Mouse (Mus musculus) stomach, embryonic 14.5 days (tissue): ENCODE results near the gene Smurf1. TPM values are rescaled to one million over a fixed set of nuclear protein-coding genes. Genes with fewer than 3 reads are reported as not detected.

Experiments
- ATAC-seq: fragments of 200-750 bp; cut with Nextera tagmentation; 2 replicates; pipeline ENCODE4 v1.8.0; 2017; ENCODE audit warnings: low read depth, moderate TSS enrichment; ENCODE audit not compliant: insufficient number of reproducible peaks, insufficient read depth, low FRiP score
- H3K27ac ChIP-seq: fragments of 300-500 bp; sonication (generic); 2 replicates; pipeline ENCODE4 v1.5.1; 2014; ENCODE audit warnings: mild to moderate bottlenecking, low read length, moderate library complexity, mixed read lengths
- H3K27me3 ChIP-seq: fragments of 300-500 bp; sonication (generic); 2 replicates; pipeline ENCODE4 v1.6.1; 2014; ENCODE audit warnings: low read length, control low read depth, mixed read lengths; ENCODE audit not compliant: control insufficient read depth, insufficient read depth
- H3K36me3 ChIP-seq: fragments of 300-500 bp; sonication (generic); 2 replicates; pipeline ENCODE4 v1.6.1; 2014; ENCODE audit warnings: mild to moderate bottlenecking, control low read depth, low read length, moderate library complexity, mixed read lengths; ENCODE audit not compliant: control insufficient read depth, insufficient read depth
- H3K4me1 ChIP-seq: fragments of 300-500 bp; sonication (generic); 2 replicates; pipeline ENCODE4 v1.6.1; 2014; ENCODE audit warnings: low read length, control low read depth, mixed read lengths; ENCODE audit not compliant: control insufficient read depth, insufficient read depth
- H3K4me2 ChIP-seq: fragments of 300-500 bp; sonication (generic); replicated peaks from 2 replicates; pipeline ENCODE4 v1.6.1; 2014; ENCODE audit warnings: low read depth, low read length, control low read depth
- H3K4me3 ChIP-seq: fragments of 300-500 bp; sonication (generic); 2 replicates; pipeline ENCODE4 v1.5.1; 2014; ENCODE audit warnings: low read depth, low read length, control low read depth
- H3K9ac ChIP-seq: fragments of 300-500 bp; sonication (generic); replicated peaks from 2 replicates; pipeline ENCODE4 v1.6.1; 2014; ENCODE audit warnings: low read depth, mild to moderate bottlenecking, control low read depth, low read length, moderate library complexity, mixed read lengths
- H3K9me3 ChIP-seq: fragments of 300-500 bp; sonication (generic); 2 replicates; pipeline ENCODE4 v1.6.1; 2016; ENCODE audit warnings: low read depth, low read length, control low read depth; ENCODE audit not compliant: control insufficient read depth
- WGBS: fragments of 180-500 bp; shearing (Covaris S2); extraction: QIAGEN DNeasy Blood & Tissue Kit; methylation state at CpG from one replicate; pipeline ENCODE4 v1.1.7; 2014; 5-methylcytosine and 5-hydroxymethylcytosine counted together
- polyA plus RNA-seq: library from polyadenylated mRNA; unstranded; fragments of >200 nt; fragmentation: Nextera tagmentation; extraction: Ambion mirVana; gene quantifications from 2 replicates; pipeline ENCODE4 v1.2.1, GENCODE M21; 2014

Gene Smurf1
- polyA plus RNA-seq, 1 experiment from 2014 or later, result 15.6 TPM

- no peaks in the 10 kb centered on the region for H3K9me3 ChIP-seq
- no peaks in the 10 kb centered on the region for H3K27me3 ChIP-seq
- H3K36me3 ChIP-seq, result no peaks in the 10 kb centered on the region
- H3K9ac ChIP-seq, result no peak overlapping the region
- no peaks in the 10 kb centered on the region for H3K4me1 ChIP-seq
- H3K4me2 ChIP-seq, result no peak overlapping the region
- WGBS, result 79% methylated on average over 2 of the region's 2 CpGs
- no peak overlapping the region for H3K4me3 ChIP-seq
- H3K27ac ChIP-seq, result no peak overlapping the region
- no peak for ATAC-seq
Measured at GRCm38 (mm10) chr5:144907591-144907990, 58.1 kb downstream of the Smurf1 start.

- H3K4me2 ChIP-seq, result no peak overlapping the region
- no peaks in the 10 kb centered on the region; the same call in 1 of the 2 replicates for H3K4me1 ChIP-seq
- no peak for ATAC-seq
- H3K4me3 ChIP-seq, result no peak overlapping the region
- no peaks in the 10 kb centered on the region for H3K27me3 ChIP-seq
- no peak overlapping the region for H3K9ac ChIP-seq
- no peaks in the 10 kb centered on the region for H3K9me3 ChIP-seq
- H3K36me3 ChIP-seq, result peaks cover 13% of the 10 kb centered on the region; the same call in 1 of the 2 replicates
- H3K27ac ChIP-seq, result no peak overlapping the region
- 59% methylated on average over 12 of the region's 12 CpGs for WGBS
Measured at GRCm38 (mm10) chr5:144904356-144905134, 61.1 kb downstream of the Smurf1 start.

- no peak overlapping the region for H3K4me3 ChIP-seq
- H3K9ac ChIP-seq, result no peak overlapping the region
- H3K4me1 ChIP-seq, result no peaks in the 10 kb centered on the region; the same call in 1 of the 2 replicates
- WGBS, result 81% methylated on average over 10 of the region's 10 CpGs
- no peak overlapping the region for H3K27ac ChIP-seq
- no peaks in the 10 kb centered on the region for H3K9me3 ChIP-seq
- H3K36me3 ChIP-seq, result peaks cover 22% of the 10 kb centered on the region
- no peak for ATAC-seq
- no peaks in the 10 kb centered on the region for H3K27me3 ChIP-seq
- no peak overlapping the region for H3K4me2 ChIP-seq
Measured at GRCm38 (mm10) chr5:144901791-144902190, 63.9 kb downstream of the Smurf1 start.

GRCm38 (mm10) chr5:144901035-144901434, 64.6 kb downstream of the Smurf1 start:
- H3K4me1 ChIP-seq, result no peaks in the 10 kb centered on the region; the same call in 1 of the 2 replicates

GRCm38 (mm10) chr5:144898448-144899052, 67.1 kb downstream of the Smurf1 start:
- no peaks in the 10 kb centered on the region for H3K9me3 ChIP-seq
- WGBS, result 46% methylated on average over 7 of the region's 7 CpGs
- no peaks in the 10 kb centered on the region for H3K27me3 ChIP-seq
- no peak overlapping the region for H3K27ac ChIP-seq
- no peak overlapping the region for H3K4me3 ChIP-seq
- no peaks in the 10 kb centered on the region; the same call in 1 of the 2 replicates for H3K4me1 ChIP-seq
- no peak overlapping the region for H3K4me2 ChIP-seq
- peaks cover 39% of the 10 kb centered on the region for H3K36me3 ChIP-seq
- no peak for ATAC-seq
- H3K9ac ChIP-seq, result no peak overlapping the region

More at GRCm38 (mm10) chr5:144901035-144901434, 64.6 kb downstream of the Smurf1 start:
- no peaks in the 10 kb centered on the region for H3K9me3 ChIP-seq
- H3K4me2 ChIP-seq, result no peak overlapping the region
- H3K36me3 ChIP-seq, result peaks cover 27% of the 10 kb centered on the region
- H3K27ac ChIP-seq, result no peak overlapping the region
- no peak overlapping the region for H3K9ac ChIP-seq
- no peaks in the 10 kb centered on the region for H3K27me3 ChIP-seq
- H3K4me3 ChIP-seq, result no peak overlapping the region
- WGBS, result 88% methylated on average over 7 of the region's 7 CpGs
- ATAC-seq, result no peak

GRCm38 (mm10) chr5:144897881-144898280, 67.8 kb downstream of the Smurf1 start:
- H3K27ac ChIP-seq, result no peak overlapping the region
- no peak for ATAC-seq

GRCm38 (mm10) chr5:144891276-144891675, 74.4 kb downstream of the Smurf1 start:
- Histone ChIP-seq H3K36me3 (peaks cover 60% of the 10 kb centered on the region), H3K27me3 (no peaks in the 10 kb centered on the region)
- WGBS, result 88% methylated on average over 11 of the region's 11 CpGs

More at GRCm38 (mm10) chr5:144897881-144898280, 67.8 kb downstream of the Smurf1 start:
- Histone ChIP-seq H3K4me2 (no peak overlapping the region), H3K27me3 (no peaks in the 10 kb centered on the region), H3K4me1 (no peaks in the 10 kb centered on the region; the same call in 1 of the 2 replicates), H3K9me3 (no peaks in the 10 kb centered on the region), H3K36me3 (peaks cover 46% of the 10 kb centered on the region), H3K4me3 (no peak overlapping the region), H3K9ac (no peak overlapping the region)
- 69% methylated on average over 7 of the region's 7 CpGs for WGBS

GRCm38 (mm10) chr5:144885968-144886650, 79.5 kb downstream of the Smurf1 start:
- Histone ChIP-seq H3K9ac (no peak overlapping the region), H3K36me3 (peaks cover 75% of the 10 kb centered on the region), H3K4me3 (no peak overlapping the region), H3K9me3 (no peaks in the 10 kb centered on the region), H3K27ac (no peak overlapping the region), H3K4me1 (no peaks in the 10 kb centered on the region), H3K4me2 (no peak overlapping the region), H3K27me3 (no peaks in the 10 kb centered on the region)
- 86% methylated on average over 9 of the region's 9 CpGs for WGBS
- ATAC-seq, result no peak

More at GRCm38 (mm10) chr5:144891276-144891675, 74.4 kb downstream of the Smurf1 start:
- H3K4me2 ChIP-seq, result no peak overlapping the region
- H3K9me3 ChIP-seq, result no peaks in the 10 kb centered on the region
- no peak for ATAC-seq
- no peaks in the 10 kb centered on the region for H3K4me1 ChIP-seq
- no peak overlapping the region for H3K9ac ChIP-seq
- H3K27ac ChIP-seq, result no peak overlapping the region
- H3K4me3 ChIP-seq, result no peak overlapping the region
